Mouse (Mus musculus) heart, postnatal 14 days (tissue): ENCODE measurements around the gene Zfp42. TPM values are rescaled to one million over a fixed set of nuclear protein-coding genes. Genes with fewer than 3 reads are reported as not detected.

Experiments used
- DNase-seq, 2 experiments: peaks; one replicate each; pipeline ENCODE4 v3.0.0; 2021 to 2022
- intact Hi-C: fragments of 180-260 bp; cut with DNase I; formaldehyde crosslinking; loops from one replicate; pipeline ENCODE4 v1.15.1; 2025
- total RNA-seq, 2 experiments: library from RNA; stranded (reverse); gene quantifications; 2 replicates each; pipeline ENCODE4 v1.2.3; 2021

Gene Zfp42
- total RNA-seq, 2 experiments from 2014 or later = not detected

GRCm38 (mm10) chr8:43257886-43258285, 48.9 kb downstream of the Zfp42 start:
- no peak for DNase-seq
- intact Hi-C loops = no loop called here

GRCm38 (mm10) chr8:43255695-43256094, 51.1 kb downstream of the Zfp42 start:
- intact Hi-C loops = no loop called here
- DNase-seq = no peak

- intact Hi-C loops = no loop called here
- no peak for DNase-seq
Observed at GRCm38 (mm10) chr8:43251653-43252052, 55.1 kb downstream of the Zfp42 start.

GRCm38 (mm10) chr8:43248707-43249106, 58.1 kb downstream of the Zfp42 start:
- intact Hi-C loops = no loop called here
- no peak for DNase-seq

Other genes with a start within 250 kb of the Zfp42 start
- not detected for gene Triml1, start 165.5 kb downstream of the Zfp42 start, total RNA-seq
- gene Triml2, start 126.4 kb downstream of the Zfp42 start, total RNA-seq = not detected
- gene Adam26b, start 221.1 kb upstream of the Zfp42 start, total RNA-seq = not detected